Mouse (Mus musculus): Measurements from ENCODE around the gene Specc1l. TPM values are rescaled to one million over a fixed set of nuclear protein-coding genes. Genes with fewer than 3 reads are reported as not detected.
A peak's percentile ranks its signal among the peaks of the same experiment; 100 is the strongest.

Gene Specc1l
- polyA plus RNA-seq, 1 experiment from 2014 or later = 13.3 TPM

GRCm38 (mm10) chr10:75182151-75182774 is 29.6 kb upstream of the Specc1l start:
- Histone ChIP-seq H3K36me3 (ENCODE audit: control insufficient read depth, insufficient read depth, low read length) (peaks cover 27% of the 10 kb centered on the region; the same call in 1 of the 2 replicates), H3K9ac (ENCODE audit: low read depth, low read length) (no peak overlapping the region), H3K4me1 (replicated peaks; ENCODE audit: control insufficient read depth, insufficient read depth, low read length) (no peaks in the 10 kb centered on the region), H3K27ac (ENCODE audit: low read depth, low read length) (no peak overlapping the region), H3K4me2 (no peak overlapping the region), H3K4me3 (ENCODE audit: low read depth, low read length) (no peak overlapping the region), H3K9me3 (ENCODE audit: control insufficient read depth, low read length) (no peaks in the 10 kb centered on the region), H3K27me3 (replicated peaks; ENCODE audit: control insufficient read depth, insufficient read depth, low read length) (no peaks in the 10 kb centered on the region)
- peak; percentile 53 for DNase-seq (ENCODE audit: low spot score)
- ATAC-seq (replicated peaks; ENCODE audit: low FRiP score) = no peak
- WGBS = 55% methylated on average over 14 of the region's 14 CpGs

- 79% methylated on average over 9 of the region's 9 CpGs for WGBS
- DNase-seq (ENCODE audit: low spot score) (no peak), ATAC-seq (replicated peaks; ENCODE audit: low FRiP score) (no peak)
- no peak overlapping the region for H3K9ac ChIP-seq (ENCODE audit: low read depth, low read length)
- H3K27me3 ChIP-seq (replicated peaks; ENCODE audit: control insufficient read depth, insufficient read depth, low read length) = no peaks in the 10 kb centered on the region
- H3K4me2 ChIP-seq = no peak overlapping the region
- no peak overlapping the region for H3K4me3 ChIP-seq (ENCODE audit: low read depth, low read length)
- no peaks in the 10 kb centered on the region for H3K4me1 ChIP-seq (replicated peaks; ENCODE audit: control insufficient read depth, insufficient read depth, low read length)
- H3K36me3 ChIP-seq (ENCODE audit: control insufficient read depth, insufficient read depth, low read length) = peaks cover 9% of the 10 kb centered on the region; the same call in 1 of the 2 replicates
- no peaks in the 10 kb centered on the region for H3K9me3 ChIP-seq (ENCODE audit: control insufficient read depth, low read length)
- no peak overlapping the region for H3K27ac ChIP-seq (ENCODE audit: low read depth, low read length)
Measured at GRCm38 (mm10) chr10:75184826-75185225, 27.0 kb upstream of the Specc1l start.

- H3K27ac ChIP-seq (ENCODE audit: low read depth, low read length) = no peak overlapping the region
- H3K9me3 ChIP-seq (ENCODE audit: control insufficient read depth, low read length) = no peaks in the 10 kb centered on the region
- H3K4me1 ChIP-seq (replicated peaks; ENCODE audit: control insufficient read depth, insufficient read depth, low read length) = no peaks in the 10 kb centered on the region
- no peak for ATAC-seq (replicated peaks; ENCODE audit: low FRiP score)
- H3K4me3 ChIP-seq (ENCODE audit: low read depth, low read length) = no peak overlapping the region
- WGBS = 64% methylated on average over 6 of the region's 6 CpGs
- H3K4me2 ChIP-seq = no peak overlapping the region
- H3K27me3 ChIP-seq (replicated peaks; ENCODE audit: control insufficient read depth, insufficient read depth, low read length) = no peaks in the 10 kb centered on the region
- H3K9ac ChIP-seq (ENCODE audit: low read depth, low read length) = no peak overlapping the region
- peaks cover 2% of the 10 kb centered on the region; the same call in 1 of the 2 replicates for H3K36me3 ChIP-seq (ENCODE audit: control insufficient read depth, insufficient read depth, low read length)
- no peak for DNase-seq (ENCODE audit: low spot score)
Measured at GRCm38 (mm10) chr10:75186551-75186950, 25.3 kb upstream of the Specc1l start.

- ATAC-seq (replicated peaks; ENCODE audit: low FRiP score) (no peak), DNase-seq (ENCODE audit: low spot score) (no peak)
- H3K4me2 ChIP-seq = no peak overlapping the region
- H3K4me1 ChIP-seq (replicated peaks; ENCODE audit: control insufficient read depth, insufficient read depth, low read length) = no peaks in the 10 kb centered on the region
- no peak overlapping the region for H3K9ac ChIP-seq (ENCODE audit: low read depth, low read length)
- no peak overlapping the region for H3K27ac ChIP-seq (ENCODE audit: low read depth, low read length)
- WGBS = 56% methylated on average over 8 of the region's 8 CpGs
- no peak overlapping the region for H3K4me3 ChIP-seq (ENCODE audit: low read depth, low read length)
- no peaks in the 10 kb centered on the region for H3K27me3 ChIP-seq (replicated peaks; ENCODE audit: control insufficient read depth, insufficient read depth, low read length)
- H3K36me3 ChIP-seq (ENCODE audit: control insufficient read depth, insufficient read depth, low read length) = peaks cover 2% of the 10 kb centered on the region; the same call in 1 of the 2 replicates
- no peaks in the 10 kb centered on the region for H3K9me3 ChIP-seq (ENCODE audit: control insufficient read depth, low read length)
Measured at GRCm38 (mm10) chr10:75187366-75188056, 24.4 kb upstream of the Specc1l start.

- Histone ChIP-seq H3K4me2 (no peak overlapping the region), H3K27ac (ENCODE audit: low read depth, low read length) (no peak overlapping the region), H3K36me3 (ENCODE audit: control insufficient read depth, insufficient read depth, low read length) (no peaks in the 10 kb centered on the region), H3K9me3 (ENCODE audit: control insufficient read depth, low read length) (no peaks in the 10 kb centered on the region), H3K9ac (ENCODE audit: low read depth, low read length) (no peak overlapping the region), H3K27me3 (replicated peaks; ENCODE audit: control insufficient read depth, insufficient read depth, low read length) (no peaks in the 10 kb centered on the region), H3K4me3 (ENCODE audit: low read depth, low read length) (no peak overlapping the region), H3K4me1 (replicated peaks; ENCODE audit: control insufficient read depth, insufficient read depth, low read length) (no peaks in the 10 kb centered on the region)
- WGBS = 42% methylated on average over 7 of the region's 7 CpGs
- ATAC-seq (replicated peaks; ENCODE audit: low FRiP score) (no peak), DNase-seq (ENCODE audit: low spot score) (no peak)
Measured at GRCm38 (mm10) chr10:75191647-75192046, 20.2 kb upstream of the Specc1l start.

GRCm38 (mm10) chr10:75197817-75198216 is 14.1 kb upstream of the Specc1l start:
- WGBS = 72% methylated on average over 1 of the region's 1 CpGs
- no peaks in the 10 kb centered on the region for H3K27me3 ChIP-seq (replicated peaks; ENCODE audit: control insufficient read depth, insufficient read depth, low read length)
- no peaks in the 10 kb centered on the region for H3K4me1 ChIP-seq (replicated peaks; ENCODE audit: control insufficient read depth, insufficient read depth, low read length)
- H3K4me2 ChIP-seq = no peak overlapping the region
- H3K9me3 ChIP-seq (ENCODE audit: control insufficient read depth, low read length) = no peaks in the 10 kb centered on the region
- H3K9ac ChIP-seq (ENCODE audit: low read depth, low read length) = no peak overlapping the region
- H3K4me3 ChIP-seq (ENCODE audit: low read depth, low read length) = no peak overlapping the region
- DNase-seq (ENCODE audit: low spot score) (no peak), ATAC-seq (replicated peaks; ENCODE audit: low FRiP score) (no peak)
- H3K27ac ChIP-seq (ENCODE audit: low read depth, low read length) = no peak overlapping the region
- H3K36me3 ChIP-seq (ENCODE audit: control insufficient read depth, insufficient read depth, low read length) = no peaks in the 10 kb centered on the region

- H3K4me2 ChIP-seq = no peak overlapping the region
- no peaks in the 10 kb centered on the region for H3K27me3 ChIP-seq (replicated peaks; ENCODE audit: control insufficient read depth, insufficient read depth, low read length)
- ATAC-seq (replicated peaks; ENCODE audit: low FRiP score) (no peak), DNase-seq (ENCODE audit: low spot score) (no peak)
- H3K4me1 ChIP-seq (replicated peaks; ENCODE audit: control insufficient read depth, insufficient read depth, low read length) = no peaks in the 10 kb centered on the region
- H3K4me3 ChIP-seq (ENCODE audit: low read depth, low read length) = no peak overlapping the region
- WGBS = 81% methylated on average over 1 of the region's 1 CpGs
- no peak overlapping the region for H3K9ac ChIP-seq (ENCODE audit: low read depth, low read length)
- no peaks in the 10 kb centered on the region for H3K9me3 ChIP-seq (ENCODE audit: control insufficient read depth, low read length)
- no peaks in the 10 kb centered on the region for H3K36me3 ChIP-seq (ENCODE audit: control insufficient read depth, insufficient read depth, low read length)
- no peak overlapping the region for H3K27ac ChIP-seq (ENCODE audit: low read depth, low read length)
Measured at GRCm38 (mm10) chr10:75200733-75201132, 11.1 kb upstream of the Specc1l start.

GRCm38 (mm10) chr10:75206192-75206591 is 5.7 kb upstream of the Specc1l start:
- no peak overlapping the region for H3K27ac ChIP-seq (ENCODE audit: low read depth, low read length)
- H3K4me1 ChIP-seq (replicated peaks; ENCODE audit: control insufficient read depth, insufficient read depth, low read length) = no peaks in the 10 kb centered on the region
- ATAC-seq (replicated peaks; ENCODE audit: low FRiP score) (no peak), DNase-seq (ENCODE audit: low spot score) (no peak)
- WGBS = 73% methylated on average over 4 of the region's 4 CpGs
- no peak overlapping the region for H3K4me3 ChIP-seq (ENCODE audit: low read depth, low read length)
- no peak overlapping the region for H3K9ac ChIP-seq (ENCODE audit: low read depth, low read length)
- no peak overlapping the region for H3K4me2 ChIP-seq
- no peaks in the 10 kb centered on the region for H3K9me3 ChIP-seq (ENCODE audit: control insufficient read depth, low read length)
- H3K27me3 ChIP-seq (replicated peaks; ENCODE audit: control insufficient read depth, insufficient read depth, low read length) = no peaks in the 10 kb centered on the region
- no peaks in the 10 kb centered on the region for H3K36me3 ChIP-seq (ENCODE audit: control insufficient read depth, insufficient read depth, low read length)

- no peaks in the 10 kb centered on the region for H3K36me3 ChIP-seq (ENCODE audit: control insufficient read depth, insufficient read depth, low read length)
- no peak overlapping the region for H3K27ac ChIP-seq (ENCODE audit: low read depth, low read length)
- no peak overlapping the region for H3K4me2 ChIP-seq
- 86% methylated on average over 3 of the region's 3 CpGs for WGBS
- no peaks in the 10 kb centered on the region for H3K27me3 ChIP-seq (replicated peaks; ENCODE audit: control insufficient read depth, insufficient read depth, low read length)
- no peak for ATAC-seq (replicated peaks; ENCODE audit: low FRiP score)
- H3K9ac ChIP-seq (ENCODE audit: low read depth, low read length) = no peak overlapping the region
- peaks cover 6% of the 10 kb centered on the region for H3K4me1 ChIP-seq (replicated peaks; ENCODE audit: control insufficient read depth, insufficient read depth, low read length)
- DNase-seq (ENCODE audit: low spot score) = no peak
- no peak overlapping the region for H3K4me3 ChIP-seq (ENCODE audit: low read depth, low read length)
- no peaks in the 10 kb centered on the region for H3K9me3 ChIP-seq (ENCODE audit: control insufficient read depth, low read length)
Measured at GRCm38 (mm10) chr10:75210841-75211240, 1.0 kb upstream of the Specc1l start.

Data from liver, embryonic 11.5 days (tissue).